In the genomic region with DNA sequence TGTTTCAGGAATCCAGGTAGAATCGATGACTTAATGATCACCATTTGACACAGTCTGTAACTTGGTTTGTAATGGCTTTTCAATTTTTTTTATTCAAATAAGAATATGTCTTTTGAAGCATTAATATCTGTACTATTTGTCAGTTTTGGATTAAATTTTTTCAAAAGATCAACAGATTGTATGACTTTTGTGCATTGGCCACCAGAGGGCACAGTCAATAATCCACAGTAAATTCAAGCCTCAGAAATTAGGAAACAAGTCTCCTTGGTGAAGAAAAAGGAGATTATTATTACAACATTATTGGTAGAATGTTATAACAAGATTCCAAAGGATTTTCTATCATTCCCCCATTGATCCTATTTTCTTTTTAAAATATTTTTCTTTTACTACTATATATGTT, we compare ENCODE assay signal across 35 mouse cellular contexts. TPM values are rescaled to one million over a fixed set of nuclear protein-coding genes. Genes with fewer than 3 reads are reported as not detected.
DNase-seq lines count a peak whose midpoint lies in the region; ATAC-seq and TF ChIP-seq lines count a peak whose summit lies in the region.
"Had no signal": no experiment of that assay in that cellular context is flagged by ENCODE, and none has a peak within 500 bp of the region (broad histone marks: within the 10 kb centered on the region; RNA-seq: fewer than 3 reads in every experiment).

No protein-coding gene starts in this region.

- peak; percentile 9; the same call in 1 of the 2 replicates for TF ChIP-seq CTCF in intestine, postnatal 0 days (IDR thresholded peaks at IDR 0.05; ENCODE audit: low read depth)
- peak; percentile 12; the same call in 1 of the 2 replicates for TF ChIP-seq CTCF in stomach, postnatal 0 days (IDR thresholded peaks at IDR 0.05; ENCODE audit: low read depth)

- 0 out of 2 replicates have a peak, but pooled peaks cover 2% of the 10 kb centered on the region for H3K9me3 ChIP-seq in intestine, postnatal 0 days (ENCODE audit: control insufficient read depth)
- H3K9me3 ChIP-seq in intestine, embryonic 16.5 days (ENCODE audit: control insufficient read depth, low read length), result peaks cover 3% of the 10 kb centered on the region; the same call in 1 of the 2 replicates
- H3K9me3 ChIP-seq in stomach, postnatal 0 days (ENCODE audit: control insufficient read depth, low read length), result no peaks in the 10 kb centered on the region
- H3K9me3 ChIP-seq: heart, embryonic 15.5 days; limb, embryonic 10.5 days; limb, embryonic 15.5 days; stomach, embryonic 15.5 days had no signal

- H3K9ac ChIP-seq in intestine, postnatal 0 days (ENCODE audit: low read depth, low read length), result no peak overlapping the region
- no peak overlapping the region for H3K9ac ChIP-seq in intestine, embryonic 16.5 days (ENCODE audit: low read depth, low read length)
- no peak overlapping the region for H3K9ac ChIP-seq in stomach, postnatal 0 days (ENCODE audit: low read length)
- H3K9ac ChIP-seq: embryonic facial prominence, embryonic 15.5 days; forebrain, embryonic 12.5 days; heart, embryonic 15.5 days; hindbrain, embryonic 13.5 days; limb, embryonic 15.5 days; liver, embryonic 14.5 days; lung, embryonic 14.5 days; neural tube, embryonic 13.5 days; stomach, embryonic 15.5 days had no signal

- no peak overlapping the region for H3K4me2 ChIP-seq in intestine, postnatal 0 days (replicated peaks; ENCODE audit: low read depth)
- H3K4me2 ChIP-seq in intestine, embryonic 16.5 days (ENCODE audit: low read depth, low read length), result no peak overlapping the region
- H3K4me2 ChIP-seq in stomach, postnatal 0 days (replicated peaks; ENCODE audit: low read depth), result no peak overlapping the region
- H3K4me2 ChIP-seq: embryonic facial prominence, embryonic 15.5 days; forebrain, embryonic 12.5 days; heart, embryonic 15.5 days; hindbrain, embryonic 13.5 days; limb, embryonic 15.5 days; lung, embryonic 14.5 days; midbrain, embryonic 11.5 days; neural tube, embryonic 13.5 days; stomach, embryonic 15.5 days had no signal

- no peaks in the 10 kb centered on the region for H3K27me3 ChIP-seq in intestine, postnatal 0 days (replicated peaks; ENCODE audit: control insufficient read depth, insufficient read depth, low read length)
- no peaks in the 10 kb centered on the region for H3K27me3 ChIP-seq in intestine, embryonic 16.5 days (replicated peaks; ENCODE audit: control insufficient read depth, insufficient read depth, low read length)
- H3K27me3 ChIP-seq in stomach, postnatal 0 days (ENCODE audit: control insufficient read depth, insufficient read depth, low read length), result no peaks in the 10 kb centered on the region
- H3K27me3 ChIP-seq: embryonic facial prominence, embryonic 15.5 days; forebrain, embryonic 12.5 days; heart, embryonic 15.5 days; hindbrain, embryonic 13.5 days; limb, embryonic 15.5 days; neural tube, embryonic 13.5 days; Patski; stomach, embryonic 15.5 days had no signal

- H3K27ac ChIP-seq in intestine, postnatal 0 days (ENCODE audit: low read depth, low read length), result no peak overlapping the region
- no peak overlapping the region for H3K27ac ChIP-seq in intestine, embryonic 16.5 days (ENCODE audit: low read length)
- no peak overlapping the region for H3K27ac ChIP-seq in stomach, postnatal 0 days (replicated peaks)
- H3K27ac ChIP-seq: embryonic facial prominence, embryonic 10.5 days; embryonic facial prominence, embryonic 15.5 days; forebrain, embryonic 12.5 days; heart, embryonic 10.5 days; heart, embryonic 15.5 days; hindbrain, embryonic 13.5 days; limb, embryonic 10.5 days; limb, embryonic 15.5 days; liver, embryonic 14.5 days; neural tube, embryonic 13.5 days; stomach, embryonic 15.5 days had no signal

- H3K36me3 ChIP-seq in intestine, postnatal 0 days (ENCODE audit: control insufficient read depth, insufficient read depth), result no peaks in the 10 kb centered on the region
- no peaks in the 10 kb centered on the region for H3K36me3 ChIP-seq in intestine, embryonic 16.5 days (ENCODE audit: control insufficient read depth, insufficient read depth, low read length)
- H3K36me3 ChIP-seq in stomach, postnatal 0 days (ENCODE audit: control insufficient read depth, insufficient read depth, low read length), result no peaks in the 10 kb centered on the region
- H3K36me3 ChIP-seq: embryonic facial prominence, embryonic 10.5 days; embryonic facial prominence, embryonic 15.5 days; forebrain, embryonic 12.5 days; heart, embryonic 10.5 days; heart, embryonic 15.5 days; hindbrain, embryonic 13.5 days; limb, embryonic 10.5 days; limb, embryonic 15.5 days; neural tube, embryonic 13.5 days; stomach, embryonic 15.5 days had no signal

- WGBS in intestine, postnatal 0 days, result 79% methylated on average over 1 of the region's 1 CpGs
- WGBS in intestine, embryonic 16.5 days, result 81% methylated on average over 1 of the region's 1 CpGs
- WGBS in stomach, postnatal 0 days, result 71% methylated on average over 1 of the region's 1 CpGs

- TF ChIP-seq EP300 in stomach, postnatal 0 days (optimal IDR thresholded peaks at IDR 0.05), result no peak

- no peaks in the 10 kb centered on the region for H3K4me1 ChIP-seq in intestine, postnatal 0 days (replicated peaks; ENCODE audit: control insufficient read depth, insufficient read depth, low read length)
- no peaks in the 10 kb centered on the region for H3K4me1 ChIP-seq in intestine, embryonic 16.5 days (ENCODE audit: control insufficient read depth, insufficient read depth, low read length)
- no peaks in the 10 kb centered on the region for H3K4me1 ChIP-seq in stomach, postnatal 0 days (replicated peaks; ENCODE audit: control insufficient read depth, insufficient read depth)
- H3K4me1 ChIP-seq: embryonic facial prominence, embryonic 10.5 days; embryonic facial prominence, embryonic 15.5 days; forebrain, embryonic 12.5 days; heart, embryonic 10.5 days; heart, embryonic 15.5 days; hindbrain, embryonic 13.5 days; limb, embryonic 10.5 days; limb, embryonic 15.5 days; neural tube, embryonic 13.5 days; stomach, embryonic 15.5 days had no signal

- H3K4me3 ChIP-seq in intestine, postnatal 0 days (ENCODE audit: low read depth, low read length), result no peak overlapping the region
- no peak overlapping the region for H3K4me3 ChIP-seq in intestine, embryonic 16.5 days (ENCODE audit: low read length)
- no peak overlapping the region for H3K4me3 ChIP-seq in stomach, postnatal 0 days (ENCODE audit: low read depth, low read length)
- H3K4me3 ChIP-seq: embryonic facial prominence, embryonic 10.5 days; embryonic facial prominence, embryonic 15.5 days; forebrain, embryonic 12.5 days; heart, embryonic 10.5 days; heart, embryonic 15.5 days; hindbrain, embryonic 13.5 days; limb, embryonic 10.5 days; limb, embryonic 15.5 days; neural tube, embryonic 13.5 days; stomach, embryonic 15.5 days had no signal

- DNase-seq in retina, embryonic 14.5 days (ENCODE audit: low spot score), result peak; percentile 1
- DNase-seq in retina, postnatal 1 day, result no peak
- peak; percentile 11 for DNase-seq in induced T-regulatory cell, adult 2 months (ENCODE audit: low read depth)
- DNase-seq in stomach, postnatal 0 days (ENCODE audit: low spot score), result no peak
- DNase-seq in MN1 (ENCODE audit: low spot score), result no peak
- DNase-seq in neural tube, embryonic 10.5 days (ENCODE audit: extremely low spot score, low spot score), result no peak
- DNase-seq: cerebellum, adult 2 months; cerebellum, postnatal 25 days; gastrocnemius, postnatal 14 days; heart, postnatal 36 days; kidney, adult 18-20 months; kidney, postnatal 4 days; lung, embryonic 14.5 days; lung, postnatal 14 days; right cerebral cortex, postnatal 14 days; thymus, postnatal 25 days had no signal

- no peak for ATAC-seq in intestine, postnatal 0 days
- ATAC-seq in intestine, embryonic 16.5 days, result no peak
- no peak for ATAC-seq in stomach, postnatal 0 days (ENCODE audit: low FRiP score, low TSS enrichment)
- ATAC-seq: CD4-positive, CD25-positive, alpha-beta regulatory T cell, adult 4 months; midbrain, embryonic 16.5 days; Patski had no signal

RNA-seq across cellular contexts. Expression of a gene that starts 36.9 kb away (rescaled TPM):
- not detected in 2 replicates for polyA plus RNA-seq in intestine, postnatal 0 days (2015; fragmentation: Nextera tagmentation; extraction: Ambion mirVana)
- not detected in 2 replicates for polyA plus RNA-seq in intestine, embryonic 16.5 days (2015; fragmentation: Nextera tagmentation; extraction: Ambion mirVana)
- not detected in 2 replicates for polyA plus RNA-seq in stomach, postnatal 0 days (2015; fragmentation: Nextera tagmentation; extraction: Ambion mirVana)
- polyA plus RNA-seq: CD4-positive, CD25-positive, alpha-beta regulatory T cell, adult 4 months; cerebellum, adult 2 months; embryonic facial prominence, embryonic 10.5 days; embryonic facial prominence, embryonic 15.5 days; forebrain, embryonic 12.5 days; heart, embryonic 10.5 days; heart, embryonic 15.5 days; hindbrain, embryonic 13.5 days; kidney, embryonic 16.5 days; limb, embryonic 10.5 days; limb, embryonic 15.5 days; liver, embryonic 14.5 days; lung, embryonic 14.5 days; midbrain, embryonic 11.5 days; midbrain, embryonic 16.5 days; neural tube, embryonic 13.5 days; Patski; small intestine, adult 2 months; stomach, embryonic 15.5 days had no signal

RNA-seq across cellular contexts. Expression of a gene that starts 41.5 kb away (rescaled TPM):
- polyA plus RNA-seq in intestine, postnatal 0 days (2015; fragmentation: Nextera tagmentation; extraction: Ambion mirVana), result not detected in 2 replicates
- not detected in 2 replicates for polyA plus RNA-seq in intestine, embryonic 16.5 days (2015; fragmentation: Nextera tagmentation; extraction: Ambion mirVana)
- not detected in 2 replicates for polyA plus RNA-seq in stomach, postnatal 0 days (2015; fragmentation: Nextera tagmentation; extraction: Ambion mirVana)
- polyA plus RNA-seq: CD4-positive, CD25-positive, alpha-beta regulatory T cell, adult 4 months; cerebellum, adult 2 months; embryonic facial prominence, embryonic 10.5 days; embryonic facial prominence, embryonic 15.5 days; forebrain, embryonic 12.5 days; heart, embryonic 10.5 days; heart, embryonic 15.5 days; hindbrain, embryonic 13.5 days; kidney, embryonic 16.5 days; limb, embryonic 10.5 days; limb, embryonic 15.5 days; liver, embryonic 14.5 days; lung, embryonic 14.5 days; midbrain, embryonic 11.5 days; midbrain, embryonic 16.5 days; neural tube, embryonic 13.5 days; Patski; small intestine, adult 2 months; stomach, embryonic 15.5 days had no signal

RNA-seq across cellular contexts. Expression of a gene that starts 50.9 kb away (rescaled TPM):
- polyA plus RNA-seq in intestine, postnatal 0 days (2015; fragmentation: Nextera tagmentation; extraction: Ambion mirVana), result not detected in 2 replicates
- polyA plus RNA-seq in intestine, embryonic 16.5 days (2015; fragmentation: Nextera tagmentation; extraction: Ambion mirVana), result not detected in 2 replicates
- not detected in 2 replicates for polyA plus RNA-seq in stomach, postnatal 0 days (2015; fragmentation: Nextera tagmentation; extraction: Ambion mirVana)
- polyA plus RNA-seq: CD4-positive, CD25-positive, alpha-beta regulatory T cell, adult 4 months; cerebellum, adult 2 months; embryonic facial prominence, embryonic 10.5 days; forebrain, embryonic 12.5 days; heart, embryonic 10.5 days; heart, embryonic 15.5 days; hindbrain, embryonic 13.5 days; kidney, embryonic 16.5 days; limb, embryonic 10.5 days; limb, embryonic 15.5 days; lung, embryonic 14.5 days; midbrain, embryonic 11.5 days; neural tube, embryonic 13.5 days; Patski had no signal

Comparison
In these comparisons a context has a peak if more than half of its experiments do, and no peak if none do; other contexts are left out.
1. DNase-seq: peak in retina, embryonic 14.5 days (single experiment) and induced T-regulatory cell, adult 2 months (single experiment); none in retina, postnatal 1 day (single experiment), stomach, postnatal 0 days (single experiment), MN1 (single experiment) and neural tube, embryonic 10.5 days (single experiment).